Mouse (Mus musculus): ENCODE measurements at regions not wholly inside any gene's neighbourhood (a gene's known extent, or its start where the extent isn't known, plus 50 kb on each side); places are given as distances from the start of the nearest gene placed in this dataset.

- WGBS = 91% methylated on average over 1 of the region's 1 CpGs
- H3K36me3 ChIP-seq (ENCODE audit: control insufficient read depth, insufficient read depth, low read length) = no peaks in the 10 kb centered on the region
- H3K27ac ChIP-seq (ENCODE audit: insufficient read depth, low read depth, low read length) = no peak overlapping the region
- no peaks in the 10 kb centered on the region for H3K27me3 ChIP-seq (replicated peaks; ENCODE audit: control insufficient read depth, insufficient read depth, low read length)
- no peaks in the 10 kb centered on the region for H3K4me1 ChIP-seq (ENCODE audit: control insufficient read depth, insufficient read depth, low read length)
- TF ChIP-seq CTCF (conservative IDR thresholded peaks at IDR 0.05; ENCODE audit: insufficient read depth, insufficient read length, low read depth, low read length) = no peak
- no peak for DNase-seq
- H3K4me3 ChIP-seq (ENCODE audit: insufficient read depth, low read depth, low read length) = no peak overlapping the region
Measured at GRCm38 (mm10) chr17:52312043-52312442, 290.5 kb upstream of the Kcnh8 start.

GRCm38 (mm10) chr17:52308789-52309188, 293.7 kb upstream of the Kcnh8 start:
- 75% methylated on average over 5 of the region's 5 CpGs for WGBS
- DNase-seq = no peak
- TF ChIP-seq CTCF (conservative IDR thresholded peaks at IDR 0.05; ENCODE audit: insufficient read depth, insufficient read length, low read depth, low read length) (no peak), POLR2A (IDR thresholded peaks at IDR 0.05; ENCODE audit: low read depth, low read length) (no peak)

GRCm38 (mm10) chr17:52304133-52304532, 298.4 kb upstream of the Kcnh8 start:
- no peak overlapping the region for H3K27ac ChIP-seq (ENCODE audit: insufficient read depth, low read depth, low read length)
- DNase-seq = no peak
- no peaks in the 10 kb centered on the region for H3K27me3 ChIP-seq (replicated peaks; ENCODE audit: control insufficient read depth, insufficient read depth, low read length)
- no peaks in the 10 kb centered on the region for H3K4me1 ChIP-seq (ENCODE audit: control insufficient read depth, insufficient read depth, low read length)
- no peaks in the 10 kb centered on the region for H3K36me3 ChIP-seq (ENCODE audit: control insufficient read depth, insufficient read depth, low read length)
- TF ChIP-seq POLR2A (IDR thresholded peaks at IDR 0.05; ENCODE audit: low read depth, low read length) (no peak), CTCF (conservative IDR thresholded peaks at IDR 0.05; ENCODE audit: insufficient read depth, insufficient read length, low read depth, low read length) (no peak)
- WGBS = 70% methylated on average over 4 of the region's 4 CpGs
- no peak overlapping the region for H3K4me3 ChIP-seq (ENCODE audit: insufficient read depth, low read depth, low read length)

More at GRCm38 (mm10) chr17:52308789-52309188, 293.7 kb upstream of the Kcnh8 start:
- Histone ChIP-seq H3K4me3 (ENCODE audit: insufficient read depth, low read depth, low read length) (no peak overlapping the region), H3K27me3 (replicated peaks; ENCODE audit: control insufficient read depth, insufficient read depth, low read length) (no peaks in the 10 kb centered on the region), H3K27ac (ENCODE audit: insufficient read depth, low read depth, low read length) (no peak overlapping the region), H3K36me3 (ENCODE audit: control insufficient read depth, insufficient read depth, low read length) (no peaks in the 10 kb centered on the region), H3K4me1 (ENCODE audit: control insufficient read depth, insufficient read depth, low read length) (no peaks in the 10 kb centered on the region)

- no peak for DNase-seq
- Histone ChIP-seq H3K4me3 (ENCODE audit: insufficient read depth, low read depth, low read length) (no peak overlapping the region), H3K4me1 (ENCODE audit: control insufficient read depth, insufficient read depth, low read length) (no peaks in the 10 kb centered on the region), H3K27me3 (replicated peaks; ENCODE audit: control insufficient read depth, insufficient read depth, low read length) (no peaks in the 10 kb centered on the region), H3K36me3 (ENCODE audit: control insufficient read depth, insufficient read depth, low read length) (no peaks in the 10 kb centered on the region), H3K27ac (ENCODE audit: insufficient read depth, low read depth, low read length) (no peak overlapping the region)
- TF ChIP-seq POLR2A (IDR thresholded peaks at IDR 0.05; ENCODE audit: low read depth, low read length) (no peak), CTCF (conservative IDR thresholded peaks at IDR 0.05; ENCODE audit: insufficient read depth, insufficient read length, low read depth, low read length) (no peak)
- 93% methylated on average over 4 of the region's 4 CpGs for WGBS
Measured at GRCm38 (mm10) chr17:52303320-52303719, 299.2 kb upstream of the Kcnh8 start.

GRCm38 (mm10) chr17:52299769-52300168, 302.7 kb upstream of the Kcnh8 start:
- Histone ChIP-seq H3K27ac (ENCODE audit: insufficient read depth, low read depth, low read length) (no peak overlapping the region), H3K4me1 (ENCODE audit: control insufficient read depth, insufficient read depth, low read length) (no peaks in the 10 kb centered on the region), H3K4me3 (ENCODE audit: insufficient read depth, low read depth, low read length) (no peak overlapping the region), H3K36me3 (ENCODE audit: control insufficient read depth, insufficient read depth, low read length) (no peaks in the 10 kb centered on the region), H3K27me3 (replicated peaks; ENCODE audit: control insufficient read depth, insufficient read depth, low read length) (no peaks in the 10 kb centered on the region)
- no peak for DNase-seq
- 87% methylated on average over 4 of the region's 4 CpGs for WGBS
- TF ChIP-seq CTCF (conservative IDR thresholded peaks at IDR 0.05; ENCODE audit: insufficient read depth, insufficient read length, low read depth, low read length) (no peak), POLR2A (IDR thresholded peaks at IDR 0.05; ENCODE audit: low read depth, low read length) (no peak)

GRCm38 (mm10) chr17:52285392-52285791, 317.1 kb upstream of the Kcnh8 start:
- Histone ChIP-seq H3K4me1 (ENCODE audit: control insufficient read depth, insufficient read depth, low read length) (no peaks in the 10 kb centered on the region), H3K36me3 (ENCODE audit: control insufficient read depth, insufficient read depth, low read length) (no peaks in the 10 kb centered on the region), H3K27me3 (replicated peaks; ENCODE audit: control insufficient read depth, insufficient read depth, low read length) (no peaks in the 10 kb centered on the region), H3K4me3 (ENCODE audit: insufficient read depth, low read depth, low read length) (no peak overlapping the region), H3K27ac (ENCODE audit: insufficient read depth, low read depth, low read length) (no peak overlapping the region)
- DNase-seq = no peak
- WGBS = 93% methylated on average over 2 of the region's 2 CpGs
- no peak for TF ChIP-seq POLR2A (IDR thresholded peaks at IDR 0.05; ENCODE audit: low read depth, low read length)
- TF ChIP-seq CTCF (conservative IDR thresholded peaks at IDR 0.05; ENCODE audit: insufficient read depth, insufficient read length, low read depth, low read length) = no peak

- no peak for DNase-seq
- WGBS = 45% methylated on average over 3 of the region's 3 CpGs
- Histone ChIP-seq H3K36me3 (ENCODE audit: control insufficient read depth, insufficient read depth, low read length) (no peaks in the 10 kb centered on the region), H3K27ac (ENCODE audit: insufficient read depth, low read depth, low read length) (no peak overlapping the region), H3K4me3 (ENCODE audit: insufficient read depth, low read depth, low read length) (no peak overlapping the region), H3K27me3 (replicated peaks; ENCODE audit: control insufficient read depth, insufficient read depth, low read length) (no peaks in the 10 kb centered on the region), H3K4me1 (ENCODE audit: control insufficient read depth, insufficient read depth, low read length) (no peaks in the 10 kb centered on the region)
- TF ChIP-seq CTCF (conservative IDR thresholded peaks at IDR 0.05; ENCODE audit: insufficient read depth, insufficient read length, low read depth, low read length) (no peak), POLR2A (IDR thresholded peaks at IDR 0.05; ENCODE audit: low read depth, low read length) (no peak)
Measured at GRCm38 (mm10) chr17:52282264-52282663, 320.2 kb upstream of the Kcnh8 start.

GRCm38 (mm10) chr17:52278523-52278922, 324.0 kb upstream of the Kcnh8 start:
- Histone ChIP-seq H3K27ac (ENCODE audit: insufficient read depth, low read depth, low read length) (no peak overlapping the region), H3K4me3 (ENCODE audit: insufficient read depth, low read depth, low read length) (no peak overlapping the region), H3K27me3 (replicated peaks; ENCODE audit: control insufficient read depth, insufficient read depth, low read length) (no peaks in the 10 kb centered on the region), H3K36me3 (ENCODE audit: control insufficient read depth, insufficient read depth, low read length) (no peaks in the 10 kb centered on the region), H3K4me1 (ENCODE audit: control insufficient read depth, insufficient read depth, low read length) (no peaks in the 10 kb centered on the region)
- DNase-seq = no peak
- TF ChIP-seq POLR2A (IDR thresholded peaks at IDR 0.05; ENCODE audit: low read depth, low read length) (no peak), CTCF (conservative IDR thresholded peaks at IDR 0.05; ENCODE audit: insufficient read depth, insufficient read length, low read depth, low read length) (no peak)
- WGBS = 66% methylated on average over 4 of the region's 4 CpGs
